Mouse (Mus musculus) testis, adult 2 months (tissue): Measurements from ENCODE around the gene Mast4. TPM values are rescaled to one million over a fixed set of nuclear protein-coding genes. Genes with fewer than 3 reads are reported as not detected.

Experiments
- H3K27ac ChIP-seq: fragments of 200-500 bp; 2 replicates; pipeline ENCODE4 v1.5.1; 2012; ENCODE audit warnings: low read depth, low read length; ENCODE audit not compliant: control insufficient read depth, insufficient read depth
- H3K27me3 ChIP-seq: fragments of 200-500 bp; 2 replicates; pipeline ENCODE4 v1.6.1; 2012; ENCODE audit warnings: mild to moderate bottlenecking, low read length, moderate library complexity; ENCODE audit not compliant: control insufficient read depth, insufficient read depth
- H3K36me3 ChIP-seq: fragments of 200-500 bp; 2 replicates; pipeline ENCODE4 v1.6.1; 2012; ENCODE audit warnings: mild to moderate bottlenecking, low read length; ENCODE audit not compliant: control insufficient read depth, insufficient read depth
- H3K4me1 ChIP-seq: fragments of 200-500 bp; 2 replicates; pipeline ENCODE4 v1.6.1; 2012; ENCODE audit warnings: low read length; ENCODE audit not compliant: control insufficient read depth, insufficient read depth
- H3K4me3 ChIP-seq: fragments of 200-500 bp; 2 replicates; pipeline ENCODE4 v1.5.1; 2012; ENCODE audit warnings: low read depth, mild to moderate bottlenecking, low read length, moderate library complexity, mixed read lengths; ENCODE audit not compliant: control insufficient read depth
- CTCF ChIP-seq: fragments of 200-500 bp; IDR thresholded peaks from 2 replicates; pipeline ENCODE4 v1.5.1; 2012; ENCODE audit warnings: low read depth, mild to moderate bottlenecking, inconsistent platforms, low read length, moderate library complexity; ENCODE audit not compliant: control insufficient read depth, insufficient read depth, insufficient replicate concordance
- POLR2A ChIP-seq: fragments of 200-500 bp; IDR thresholded peaks from 2 replicates; pipeline ENCODE4 v1.6.1; 2012; ENCODE audit warnings: low read depth, mild to moderate bottlenecking, inconsistent platforms, low read length, moderate library complexity; ENCODE audit not compliant: control insufficient read depth
- polyA plus RNA-seq: library from polyadenylated mRNA; depleted of rRNA; stranded (reverse); fragments of >200 nt; gene quantifications from 2 replicates; pipeline ENCODE4 v1.2.3, GENCODE M21; 2012

Mast4 gene
- polyA plus RNA-seq, 1 experiment: 5.3 TPM

DNA sequence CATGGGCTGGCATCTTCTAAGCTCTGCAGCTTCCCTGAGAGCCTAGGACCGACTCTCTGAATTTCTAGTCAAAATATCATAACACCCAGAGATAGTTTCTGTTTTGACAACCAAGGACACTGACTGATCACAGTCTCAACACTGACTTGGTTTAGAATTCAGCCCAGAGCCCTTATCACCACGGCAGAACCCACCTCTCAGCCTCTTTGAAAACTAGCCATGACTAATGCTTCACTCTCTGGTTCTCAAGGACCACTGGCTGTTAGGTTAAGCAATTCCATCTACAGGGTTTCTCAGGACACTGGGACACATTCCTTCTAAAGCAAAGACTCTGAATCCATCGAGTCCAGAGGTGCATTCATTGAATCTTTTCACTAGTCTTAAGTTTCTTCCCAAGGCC, 79.4 kb downstream of the Mast4 start:
- Histone ChIP-seq H3K27me3 (no peaks in the 10 kb centered on the region), H3K4me1 (0 out of 2 replicates have a peak, but pooled peaks cover 2% of the 10 kb centered on the region), H3K4me3 (no peak overlapping the region), H3K36me3 (no peaks in the 10 kb centered on the region), H3K27ac (no peak overlapping the region)
- TF ChIP-seq POLR2A (no peak), CTCF (no peak)

DNA sequence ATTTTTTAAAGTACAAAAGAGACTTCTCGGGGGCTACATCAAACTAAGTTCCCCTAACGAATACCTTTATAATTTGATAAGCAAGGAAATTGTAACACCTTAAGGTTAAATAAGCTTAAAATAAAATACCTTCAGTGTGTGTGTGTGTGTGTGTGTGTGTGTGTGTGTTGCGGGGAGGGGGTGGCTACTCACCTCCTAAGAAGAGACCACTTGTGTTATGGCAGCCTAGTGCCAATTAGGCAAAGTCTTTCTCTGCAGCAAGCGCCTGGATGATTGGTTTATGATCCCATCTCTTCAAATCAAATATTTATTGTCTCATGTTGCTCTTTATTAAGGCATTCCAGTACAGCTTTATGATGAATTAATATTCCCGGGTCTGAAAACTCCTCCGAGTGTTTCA, 81.2 kb downstream of the Mast4 start:
- H3K4me3 ChIP-seq: no peak overlapping the region
- no peaks in the 10 kb centered on the region for H3K36me3 ChIP-seq
- no peaks in the 10 kb centered on the region for H3K27me3 ChIP-seq
- H3K27ac ChIP-seq: no peak overlapping the region
- TF ChIP-seq POLR2A (no peak), CTCF (no peak)
- H3K4me1 ChIP-seq: no peaks in the 10 kb centered on the region

DNA sequence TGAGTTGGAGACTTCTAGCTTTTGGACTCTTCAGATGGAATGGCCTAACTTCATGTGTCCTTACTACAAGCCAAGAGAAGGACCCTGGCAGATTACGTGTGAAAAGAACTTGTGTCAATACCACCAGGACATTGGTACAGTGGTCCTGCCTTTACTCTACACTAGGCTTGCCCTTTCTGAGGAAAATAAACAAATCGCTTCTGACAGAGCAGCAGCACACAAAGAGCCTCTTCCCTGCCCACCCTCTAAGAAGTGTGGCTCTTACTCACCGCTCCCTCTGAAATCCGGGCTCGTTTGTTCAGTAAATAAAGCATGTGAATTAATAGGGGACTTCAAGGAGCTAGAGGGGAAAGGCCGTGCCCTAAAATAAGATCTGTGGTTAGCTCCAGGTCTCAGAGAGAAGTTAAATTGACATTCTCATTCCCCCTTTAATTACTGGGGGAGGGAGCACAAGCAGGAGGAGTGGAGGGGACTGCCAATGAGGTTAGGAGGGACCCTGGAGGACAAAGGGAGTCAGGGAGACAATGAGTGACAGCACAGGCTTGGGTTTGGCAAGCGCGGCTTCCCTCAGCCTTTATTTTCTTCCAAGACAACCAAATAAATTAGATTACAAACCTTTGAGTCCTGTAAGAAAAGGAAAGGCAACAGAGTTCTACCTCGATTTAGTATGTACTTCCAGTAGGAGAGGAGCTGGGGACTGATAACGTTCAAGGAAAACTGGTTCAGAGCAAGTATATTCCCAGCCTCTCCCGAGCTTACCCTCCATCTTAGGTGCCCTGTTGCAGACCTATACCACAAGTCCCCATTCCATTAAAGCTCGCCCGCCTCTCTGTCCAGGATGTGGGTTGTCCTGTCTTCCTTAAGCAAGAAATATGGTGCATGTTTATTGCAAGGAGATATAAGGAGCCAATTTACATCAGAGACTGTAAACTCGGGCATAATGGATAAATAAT, 85.9 kb downstream of the Mast4 start:
- no peaks in the 10 kb centered on the region for H3K4me1 ChIP-seq
- no peaks in the 10 kb centered on the region for H3K36me3 ChIP-seq
- TF ChIP-seq POLR2A: no peak
- no peak for TF ChIP-seq CTCF
- H3K4me3 ChIP-seq: no peak overlapping the region
- H3K27me3 ChIP-seq: no peaks in the 10 kb centered on the region
- H3K27ac ChIP-seq: no peak overlapping the region

DNA sequence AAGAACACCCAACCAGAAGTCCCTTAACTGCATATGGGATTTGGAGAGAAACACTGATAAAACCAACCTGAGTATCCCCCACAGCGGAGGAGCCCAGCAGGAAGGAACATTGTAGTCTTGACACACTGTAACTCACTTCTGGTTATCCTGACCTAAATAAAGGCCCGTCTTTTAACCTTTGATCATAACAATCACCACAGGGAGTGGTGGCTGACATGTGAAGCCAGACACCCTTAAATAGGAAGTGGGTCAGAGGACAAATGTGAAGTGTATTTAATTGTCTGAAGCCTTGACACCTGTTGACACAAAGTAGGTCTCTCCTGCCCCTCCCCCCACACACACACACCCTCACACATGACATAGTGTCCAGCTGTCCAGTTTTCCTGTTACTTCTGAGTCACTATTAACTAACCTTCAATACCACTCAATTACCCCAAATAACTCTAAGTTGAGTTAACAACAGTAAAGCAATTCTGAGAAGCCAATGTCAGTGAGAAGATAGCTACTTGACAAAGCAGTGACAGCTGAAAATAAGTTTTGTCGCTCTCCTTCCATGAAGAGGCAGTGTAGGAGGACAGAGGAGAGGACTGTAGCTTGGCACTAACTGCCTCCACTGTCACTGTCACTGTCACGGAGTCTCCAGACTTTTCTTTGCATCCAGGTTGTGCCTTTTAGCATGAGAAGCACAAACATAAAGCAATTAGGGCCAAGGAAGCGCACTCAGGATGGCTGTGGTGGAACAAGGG, 87.2 kb downstream of the Mast4 start:
- Histone ChIP-seq H3K4me1 (no peaks in the 10 kb centered on the region), H3K27me3 (no peaks in the 10 kb centered on the region), H3K27ac (no peak overlapping the region), H3K36me3 (no peaks in the 10 kb centered on the region), H3K4me3 (no peak overlapping the region)
- no peak for TF ChIP-seq CTCF
- no peak for TF ChIP-seq POLR2A

DNA sequence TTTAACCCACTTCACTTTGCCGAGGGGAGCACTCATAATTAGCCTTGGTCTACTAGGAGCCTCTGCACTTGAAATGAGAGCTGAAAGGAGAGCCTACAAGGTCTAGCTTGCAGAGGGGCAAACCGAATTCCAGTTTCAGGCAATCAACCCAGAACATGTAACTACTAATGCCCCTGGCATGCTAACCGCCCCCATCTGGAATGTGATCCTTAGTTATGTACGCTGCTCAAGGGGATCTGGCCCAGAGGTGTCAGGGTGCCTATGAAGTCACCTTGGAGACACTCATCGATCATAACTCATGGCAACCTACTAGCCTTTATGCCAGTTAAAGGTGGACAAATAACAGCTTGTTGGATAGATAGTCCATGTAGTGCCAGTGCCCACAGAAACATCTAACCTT, 88.9 kb downstream of the Mast4 start:
- no peaks in the 10 kb centered on the region for H3K27me3 ChIP-seq
- no peak for TF ChIP-seq POLR2A
- no peak for TF ChIP-seq CTCF

DNA sequence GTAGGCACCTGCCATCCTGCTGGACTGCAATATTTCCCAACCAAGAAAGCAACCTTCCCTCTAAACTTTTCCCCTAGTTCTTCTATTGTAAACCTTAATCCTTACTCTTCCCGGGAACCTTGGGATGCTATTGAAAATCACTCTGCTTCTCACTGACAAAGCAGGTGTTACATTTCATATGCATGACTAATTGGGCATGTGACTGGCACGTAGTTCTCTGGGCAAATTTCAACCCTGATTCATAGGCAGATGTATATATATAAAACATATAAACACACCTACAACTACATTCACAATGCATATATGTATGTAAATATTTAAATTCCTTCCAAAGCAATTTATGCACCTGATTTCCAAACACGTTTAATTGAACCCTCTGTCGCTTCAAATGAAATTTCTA, 90.2 kb downstream of the Mast4 start:
- H3K4me3 ChIP-seq: no peak overlapping the region
- no peak overlapping the region for H3K27ac ChIP-seq
- H3K4me1 ChIP-seq: no peaks in the 10 kb centered on the region
- H3K27me3 ChIP-seq: no peaks in the 10 kb centered on the region
- no peak for TF ChIP-seq POLR2A
- no peak for TF ChIP-seq CTCF
- no peaks in the 10 kb centered on the region for H3K36me3 ChIP-seq

More for the DNA sequence above, 88.9 kb downstream of the Mast4 start:
- no peak overlapping the region for H3K27ac ChIP-seq
- H3K4me1 ChIP-seq: no peaks in the 10 kb centered on the region
- H3K4me3 ChIP-seq: no peak overlapping the region
- no peaks in the 10 kb centered on the region for H3K36me3 ChIP-seq

DNA sequence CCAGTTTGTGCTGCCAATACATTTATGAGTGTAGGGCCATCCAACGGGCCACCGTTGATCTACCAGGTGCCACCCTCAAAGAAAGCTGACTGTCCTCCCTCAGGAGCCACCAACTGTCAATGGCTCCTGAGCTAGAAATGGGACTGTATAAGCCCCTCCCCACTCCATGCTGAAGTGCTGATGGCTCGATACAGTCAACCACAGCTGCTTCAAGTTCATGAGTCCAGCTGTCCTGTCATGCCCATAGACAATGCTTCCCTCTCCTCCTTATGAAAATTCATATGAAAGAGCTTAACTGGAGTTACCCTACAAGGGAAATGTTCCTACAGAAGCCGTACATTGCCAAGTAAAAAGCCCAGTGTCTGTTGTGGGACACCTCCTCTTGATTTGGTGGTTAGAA, 93.2 kb downstream of the Mast4 start:
- TF ChIP-seq CTCF: no peak
- TF ChIP-seq POLR2A: no peak
- Histone ChIP-seq H3K36me3 (no peaks in the 10 kb centered on the region), H3K4me3 (no peak overlapping the region), H3K27me3 (no peaks in the 10 kb centered on the region), H3K4me1 (no peaks in the 10 kb centered on the region), H3K27ac (no peak overlapping the region)
